Mouse (Mus musculus): ENCODE data around the gene Dcun1d3. TPM values are rescaled to one million over a fixed set of nuclear protein-coding genes. Genes with fewer than 3 reads are reported as not detected.

Gene Dcun1d3
- polyA plus RNA-seq, 1 experiment from 2014 or later, result 3.4 TPM

DNA sequence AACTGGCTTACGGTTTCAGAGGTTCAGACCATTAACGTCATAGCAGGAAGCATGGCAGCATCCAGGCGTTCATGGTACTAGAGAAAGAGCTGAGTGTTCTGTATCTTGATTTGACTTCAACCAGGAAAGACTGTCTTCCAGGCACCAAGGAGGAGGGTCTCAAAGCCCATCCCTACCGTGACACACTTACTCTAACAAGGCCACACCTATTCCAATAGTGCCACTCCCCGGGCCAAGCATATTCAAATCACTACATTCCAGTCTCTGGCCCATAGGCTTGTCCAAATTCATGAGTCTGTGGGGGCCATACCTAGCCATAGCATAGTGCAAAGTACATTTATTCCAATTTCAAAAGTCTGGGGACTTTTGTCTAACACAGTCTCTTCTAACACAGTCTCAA is 88.7 kb downstream of the Dcun1d3 start:
- ATAC-seq (replicated peaks; ENCODE audit: insufficient number of reproducible peaks, low FRiP score, low TSS enrichment), result no peak
- 89% methylated on average over 5 of the region's 5 CpGs for WGBS (ENCODE audit: insufficient replicate concordance)
- Histone ChIP-seq H3K27me3 (ENCODE audit: control insufficient read depth, insufficient read depth, low read length) (no peaks in the 10 kb centered on the region), H3K9ac (ENCODE audit: low read depth, low read length) (no peak overlapping the region), H3K4me2 (no peak overlapping the region), H3K36me3 (ENCODE audit: control insufficient read depth, insufficient read depth, low read length) (peaks cover 3% of the 10 kb centered on the region; the same call in 1 of the 2 replicates), H3K27ac (ENCODE audit: low read depth, low read length) (no peak overlapping the region), H3K4me3 (ENCODE audit: low read depth, low read length) (no peak overlapping the region), H3K4me1 (ENCODE audit: control insufficient read depth, insufficient read depth, low read length) (no peaks in the 10 kb centered on the region), H3K9me3 (replicated peaks; ENCODE audit: control insufficient read depth, low read length) (no peaks in the 10 kb centered on the region)

Other genes with a start within 250 kb of the Dcun1d3 start
- not detected in 2 replicates for gene Acsm4, start 206.3 kb downstream of the Dcun1d3 start, polyA plus RNA-seq (2014; fragmentation: Nextera tagmentation; extraction: Ambion mirVana)
- 54.1 and 73.0 TPM in 2 replicates for gene Thumpd1, start 175.5 kb downstream of the Dcun1d3 start, polyA plus RNA-seq (2014; fragmentation: Nextera tagmentation; extraction: Ambion mirVana)
- 0.11 and 1.2 TPM in 2 replicates for gene Acsm3, start 135.4 kb downstream of the Dcun1d3 start, polyA plus RNA-seq (2014; fragmentation: Nextera tagmentation; extraction: Ambion mirVana)
- 16.2 and 19.0 TPM in 2 replicates for gene Rexo5, start 102.3 kb downstream of the Dcun1d3 start, polyA plus RNA-seq (2014; fragmentation: Nextera tagmentation; extraction: Ambion mirVana)
- 16.3 and 16.5 TPM in 2 replicates for gene Eri2, start 102.2 kb downstream of the Dcun1d3 start, polyA plus RNA-seq (2014; fragmentation: Nextera tagmentation; extraction: Ambion mirVana)
- 9.4 and 11.2 TPM in 2 replicates for gene Lyrm1, start 437 bp downstream of the Dcun1d3 start, polyA plus RNA-seq (2014; fragmentation: Nextera tagmentation; extraction: Ambion mirVana)
- not detected in 2 replicates for gene Dnah3, start 199.0 kb upstream of the Dcun1d3 start, polyA plus RNA-seq (2014; fragmentation: Nextera tagmentation; extraction: Ambion mirVana)
- gene Tmem159, start 206.1 kb upstream of the Dcun1d3 start, polyA plus RNA-seq (2014; fragmentation: Nextera tagmentation; extraction: Ambion mirVana), result 17.2 and 18.8 TPM in 2 replicates
- gene Zp2, start 249.0 kb upstream of the Dcun1d3 start, polyA plus RNA-seq (2014; fragmentation: Nextera tagmentation; extraction: Ambion mirVana), result 0.09 TPM in 1 of 2 replicates, not detected in the other